Mouse (Mus musculus) lung, adult 2 months (tissue): Measurements from ENCODE around the gene Chd9.

Source experiments
- CTCF ChIP-seq: fragments of 200-500 bp; IDR thresholded peaks from 2 replicates; pipeline ENCODE4 v1.5.1; 2011; ENCODE audit warnings: mild to moderate bottlenecking, low read length, control low read depth; ENCODE audit not compliant: insufficient read depth
- POLR2A ChIP-seq: fragments of 200-500 bp; IDR thresholded peaks from 2 replicates; pipeline ENCODE4 v1.6.1; 2011; ENCODE audit warnings: low read depth, mild to moderate bottlenecking, control low read depth, low read length, borderline replicate concordance; ENCODE audit errors: extremely low read depth

DNA sequence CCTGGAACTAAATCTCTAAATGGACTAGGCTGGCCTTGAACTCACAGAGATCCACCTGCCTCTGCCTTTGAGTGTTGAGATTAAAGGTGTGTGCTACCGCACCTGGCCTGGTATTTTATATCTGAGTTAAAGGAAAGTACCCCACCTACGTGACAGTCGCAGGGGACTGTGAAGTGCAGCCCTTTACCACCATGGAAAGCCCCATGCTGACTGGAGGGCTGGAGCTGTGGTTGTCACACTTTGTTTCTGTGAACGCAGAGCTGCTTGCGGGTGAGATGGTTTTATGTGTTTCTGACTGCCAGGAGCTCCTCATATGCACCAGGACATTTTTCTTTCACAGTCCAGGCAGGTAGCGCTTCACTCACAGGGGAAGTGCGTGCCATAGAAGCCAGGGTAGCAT, 260.3 kb downstream of the Chd9 start:
- TF ChIP-seq POLR2A: no peak
- TF ChIP-seq CTCF: no peak
